Mouse (Mus musculus): ENCODE results near the gene Nudt1. TPM values are rescaled to one million over a fixed set of nuclear protein-coding genes. Genes with fewer than 3 reads are reported as not detected.

The Nudt1 gene
- total and polyA plus RNA-seq, 3 experiments = 69.4 to 75.2 (median 74.6) TPM

DNA sequence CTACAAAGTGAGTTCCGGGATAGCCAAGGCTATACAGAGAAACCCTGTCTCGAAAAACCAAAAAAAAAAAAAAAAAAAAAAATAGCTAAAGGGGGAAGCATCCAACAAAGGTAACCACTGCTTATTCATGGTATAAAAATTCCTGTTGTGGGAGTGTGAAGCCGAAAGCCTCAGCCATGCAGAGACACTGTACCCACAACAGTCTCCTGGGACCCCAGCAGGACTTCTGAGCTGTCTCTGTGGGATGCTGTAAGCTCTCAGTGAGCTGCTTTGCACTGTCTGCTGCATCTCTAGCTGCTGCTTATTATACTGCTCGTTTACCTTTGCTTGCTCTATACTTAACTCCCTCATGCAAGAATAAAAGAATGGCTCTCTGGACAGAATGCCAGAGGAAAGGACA is 23.2 kb upstream of the Nudt1 start:
- Histone ChIP-seq H3K9me3 (replicated peaks; ENCODE audit: low read length) (no peaks in the 10 kb centered on the region), H3K4me2 (ENCODE audit: insufficient read depth, low read depth, poor library complexity, severe bottlenecking) (no peak overlapping the region), H3K36me3 (replicated peaks in 1 of 2; ENCODE audit: control insufficient read depth in 1 of 2, insufficient read depth in 1 of 2, low read length in 1 of 2) (peaks cover 58 to 84% of the 10 kb centered on the region in 2 experiments), H3K79me2 (replicated peaks; ENCODE audit: control insufficient read depth, extremely low read depth, insufficient read depth, poor library complexity, severe bottlenecking) (no peaks in the 10 kb centered on the region), H3K4me1 (ENCODE audit: control insufficient read depth in 1 of 2, insufficient read depth in 2 of 2) (no peaks in the 10 kb centered on the region), H3K9ac (ENCODE audit: insufficient read depth, low read depth) (no peak overlapping the region), H3K27ac (ENCODE audit: insufficient read depth, low read depth) (no peak overlapping the region), H3K4me3 (replicated peaks in 1 of 3; ENCODE audit: low read depth in 2 of 3, low read length in 2 of 3, poor library complexity in 1 of 3) (no peak overlapping the region), H3K27me3 (replicated peaks) (no peaks in the 10 kb centered on the region)
- TF ChIP-seq NELFE (IDR thresholded peaks at IDR 0.05; ENCODE audit: low read depth, low read length) (no peak), HCFC1 (IDR thresholded peaks at IDR 0.05; ENCODE audit: low read depth, low read length) (no peak), NRF1 (IDR thresholded peaks at IDR 0.05; ENCODE audit: low read depth, low read length) (no peak), KAT2A (IDR thresholded peaks at IDR 0.05; ENCODE audit: insufficient replicate concordance, low read length) (no peak), ZNF384 (IDR thresholded peaks at IDR 0.05; ENCODE audit: low read depth, low read length) (no peak), ZC3H11A (IDR thresholded peaks at IDR 0.05; ENCODE audit: low read depth, low read length) (no peak), CHD2 (IDR thresholded peaks at IDR 0.05; ENCODE audit: low read length) (no peak), JUN (IDR thresholded peaks at IDR 0.05; ENCODE audit: insufficient read depth, low read depth, low read length) (no peak), USF2 (conservative IDR thresholded peaks at IDR 0.05; ENCODE audit: low read depth, low read length) (no peak), TBP (conservative IDR thresholded peaks at IDR 0.05; ENCODE audit: low read depth, low read length) (no peak), GABPA (IDR thresholded peaks at IDR 0.05; ENCODE audit: insufficient replicate concordance, low read depth, low read length) (no peak), PAX5 (IDR thresholded peaks at IDR 0.05; ENCODE audit: low read length) (no peak), ETS1 (conservative IDR thresholded peaks at IDR 0.05; ENCODE audit: low read depth, low read length) (no peak)
- dilution Hi-C loops (cut with MboI; ENCODE audit: extremely low pct_ligation_motif_present, extremely low pct_unique_long_range_greater_than_20kb, low sequenced_read_pairs) (no loop called here), in situ Hi-C loops (cut with MboI; ENCODE audit: low pct_ligation_motif_present, low pct_unique_long_range_greater_than_20kb, low sequenced_read_pairs) (loop anchor here (25.0 kb wide), 1 partner anchor 461 kb away; the partner anchor contains the start of genes Gm26938 and Psmg3)
- no peak for DNase-seq (ENCODE audit: extremely low read depth)

DNA sequence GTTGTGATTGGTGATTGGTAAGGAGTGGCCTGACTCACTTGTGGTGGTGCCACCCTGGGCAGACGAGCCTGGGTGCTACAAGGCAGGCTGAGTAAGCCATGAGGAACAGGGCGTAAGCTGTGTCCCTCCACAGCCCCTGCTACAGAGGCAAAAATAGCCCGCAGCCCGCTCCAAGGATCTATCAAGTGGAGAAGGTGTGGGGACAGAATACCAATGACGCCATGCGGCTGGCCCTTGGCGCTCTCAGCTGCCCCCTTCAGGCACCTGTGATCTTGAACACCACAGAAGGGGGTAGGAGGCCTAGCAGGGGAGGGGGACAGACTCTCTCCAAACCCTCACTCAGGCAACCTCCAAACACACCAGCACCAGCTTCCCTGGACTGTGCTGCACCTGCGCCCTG is 15.4 kb upstream of the Nudt1 start:
- H3K4me2 ChIP-seq (ENCODE audit: insufficient read depth, low read depth, poor library complexity, severe bottlenecking) = no peak overlapping the region
- TF ChIP-seq ZC3H11A (IDR thresholded peaks at IDR 0.05; ENCODE audit: low read depth, low read length) = no peak
- TF ChIP-seq SIN3A (IDR thresholded peaks at IDR 0.05; ENCODE audit: low read length) = no peak
- TF ChIP-seq MEF2A (IDR thresholded peaks at IDR 0.05; ENCODE audit: borderline replicate concordance, low read depth, low read length) = no peak
- TF ChIP-seq JUN (IDR thresholded peaks at IDR 0.05; ENCODE audit: insufficient read depth, low read depth, low read length) = no peak
- no peak for TF ChIP-seq CHD1 (IDR thresholded peaks at IDR 0.05; ENCODE audit: low read depth, low read length)
- no peak for TF ChIP-seq ELF1 (IDR thresholded peaks at IDR 0.05; ENCODE audit: low read depth, low read length)
- TF ChIP-seq HCFC1 (IDR thresholded peaks at IDR 0.05; ENCODE audit: low read depth, low read length) = no peak
- TF ChIP-seq ETS1 (conservative IDR thresholded peaks at IDR 0.05; ENCODE audit: low read depth, low read length) = no peak
- no peak for TF ChIP-seq PAX5 (IDR thresholded peaks at IDR 0.05; ENCODE audit: low read length)
- TF ChIP-seq KAT2A (IDR thresholded peaks at IDR 0.05; ENCODE audit: insufficient replicate concordance, low read length) = no peak
- TF ChIP-seq TBP (conservative IDR thresholded peaks at IDR 0.05; ENCODE audit: low read depth, low read length) = no peak
- no peak overlapping the region for H3K27ac ChIP-seq (ENCODE audit: insufficient read depth, low read depth)
- no peak overlapping the region for H3K4me3 ChIP-seq (replicated peaks in 1 of 3; ENCODE audit: low read depth in 2 of 3, low read length in 2 of 3, poor library complexity in 1 of 3)
- dilution Hi-C loops (cut with MboI; ENCODE audit: extremely low pct_ligation_motif_present, extremely low pct_unique_long_range_greater_than_20kb, low sequenced_read_pairs) (no loop called here), in situ Hi-C loops (cut with MboI; ENCODE audit: low pct_ligation_motif_present, low pct_unique_long_range_greater_than_20kb, low sequenced_read_pairs) (no loop called here)
- no peaks in the 10 kb centered on the region for H3K79me2 ChIP-seq (replicated peaks; ENCODE audit: control insufficient read depth, extremely low read depth, insufficient read depth, poor library complexity, severe bottlenecking)
- DNase-seq (ENCODE audit: extremely low read depth) = no peak
- no peak overlapping the region for H3K9ac ChIP-seq (ENCODE audit: insufficient read depth, low read depth)
- no peaks in the 10 kb centered on the region for H3K4me1 ChIP-seq (ENCODE audit: control insufficient read depth in 1 of 2, insufficient read depth in 2 of 2)
- H3K27me3 ChIP-seq (replicated peaks) = no peaks in the 10 kb centered on the region
- H3K9me3 ChIP-seq (replicated peaks; ENCODE audit: low read length) = no peaks in the 10 kb centered on the region
- H3K36me3 ChIP-seq (replicated peaks in 1 of 2; ENCODE audit: control insufficient read depth in 1 of 2, insufficient read depth in 1 of 2, low read length in 1 of 2) = peaks cover 74 to 91% of the 10 kb centered on the region in 2 experiments

Data from CH12.LX (cell line).